Mouse (Mus musculus): ENCODE measurements around the gene Epb41l2.

DNA sequence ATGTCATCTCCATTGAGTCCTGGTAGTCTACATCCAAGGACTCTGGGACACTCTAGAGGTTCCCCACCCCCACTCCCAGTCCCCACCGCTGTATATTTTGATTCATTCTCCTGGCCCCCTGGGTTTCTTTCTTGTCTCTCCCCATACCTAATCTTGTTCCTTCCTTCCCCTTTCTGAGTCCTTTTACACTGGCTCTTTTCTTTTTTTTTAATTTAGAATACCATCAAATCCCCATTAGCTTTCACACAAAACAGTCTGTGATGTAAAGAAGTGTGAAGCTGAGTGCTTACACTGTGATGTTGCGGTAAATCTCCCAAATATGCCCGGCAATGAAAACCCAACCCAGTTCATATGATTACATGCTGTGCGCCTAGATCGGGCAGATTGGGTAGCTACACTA lies 23.6 kb downstream of the Epb41l2 start:
- no peak for TF ChIP-seq POLR2A (IDR thresholded peaks at IDR 0.05; ENCODE audit: low read depth, low read length)
- no peak for TF ChIP-seq CTCF (conservative IDR thresholded peaks at IDR 0.05; ENCODE audit: insufficient read depth, insufficient read length, low read depth, low read length)

Measured in kidney, adult 2 months (tissue).